Mouse (Mus musculus) neural tube, embryonic 11.5 days (tissue): Measurements from ENCODE around the gene Wdr37. TPM values are rescaled to one million over a fixed set of nuclear protein-coding genes. Genes with fewer than 3 reads are reported as not detected.

Experiments used
- ATAC-seq: fragments of 200-750 bp; cut with Nextera tagmentation; 2 replicates; pipeline ENCODE4 v1.8.0; 2017; ENCODE audit warnings: moderate number of reproducible peaks, mild to moderate bottlenecking, moderate TSS enrichment, moderate library complexity; ENCODE audit not compliant: insufficient read depth, low FRiP score, low TSS enrichment
- DNase-seq: peaks from one replicate; pipeline ENCODE4 v3.0.0-alpha.2; 2015; ENCODE audit warnings: low spot score
- H3K27ac ChIP-seq: fragments of 300-500 bp; sonication (generic); 2 replicates; pipeline ENCODE4 v1.5.1; 2014; ENCODE audit warnings: low read depth, mild to moderate bottlenecking, low read length
- H3K27me3 ChIP-seq: fragments of 300-500 bp; sonication (generic); 2 replicates; pipeline ENCODE4 v1.6.1; 2014; ENCODE audit warnings: mild to moderate bottlenecking, low read length, mixed read lengths; ENCODE audit not compliant: control insufficient read depth, insufficient read depth
- H3K36me3 ChIP-seq: fragments of 300-500 bp; sonication (generic); 2 replicates; pipeline ENCODE4 v1.6.1; 2014; ENCODE audit warnings: mild to moderate bottlenecking, low read length, moderate library complexity, mixed read lengths; ENCODE audit not compliant: control insufficient read depth, insufficient read depth
- H3K4me1 ChIP-seq: fragments of 300-500 bp; sonication (generic); 2 replicates; pipeline ENCODE4 v1.6.1; 2014; ENCODE audit warnings: low read length, mixed read lengths; ENCODE audit not compliant: control insufficient read depth, insufficient read depth
- H3K4me2 ChIP-seq: fragments of 300-500 bp; sonication (generic); 2 replicates; pipeline ENCODE4 v1.6.1; 2014; ENCODE audit warnings: low read depth, mild to moderate bottlenecking, moderate library complexity
- H3K4me3 ChIP-seq: fragments of 300-500 bp; sonication (generic); 2 replicates; pipeline ENCODE4 v1.5.1; 2014; ENCODE audit warnings: low read depth, low read length
- H3K9ac ChIP-seq: fragments of 300-500 bp; sonication (generic); 2 replicates; pipeline ENCODE4 v1.6.1; 2014; ENCODE audit warnings: mild to moderate bottlenecking, low read length
- H3K9me3 ChIP-seq: fragments of 300-500 bp; sonication (generic); 2 replicates; pipeline ENCODE4 v1.6.1; 2016; ENCODE audit warnings: low read length; ENCODE audit not compliant: control insufficient read depth
- WGBS: fragments of 180-500 bp; shearing (Covaris S2); extraction: QIAGEN DNeasy Blood & Tissue Kit; methylation state at CpG from one replicate; pipeline ENCODE4 v1.1.7; 2014; 5-methylcytosine and 5-hydroxymethylcytosine counted together
- polyA plus RNA-seq: library from polyadenylated mRNA; unstranded; fragments of >200 nt; fragmentation: Nextera tagmentation; extraction: Ambion mirVana; gene quantifications from 2 replicates; pipeline ENCODE4 v1.2.1, GENCODE M21; 2014

The Wdr37 gene
- polyA plus RNA-seq, 1 experiment from 2014 or later = 53.2 TPM

- Histone ChIP-seq H3K4me2 (no peak overlapping the region), H3K9ac (no peak overlapping the region), H3K27ac (no peak overlapping the region), H3K36me3 (peaks cover 2% of the 10 kb centered on the region; the same call in 1 of the 2 replicates), H3K9me3 (no peaks in the 10 kb centered on the region; the same call in 1 of the 2 replicates), H3K27me3 (no peaks in the 10 kb centered on the region), H3K4me1 (no peaks in the 10 kb centered on the region), H3K4me3 (no peak overlapping the region)
- WGBS = 86% methylated on average over 6 of the region's 6 CpGs
- DNase-seq (no peak), ATAC-seq (no peak)
Measured at GRCm38 (mm10) chr13:8800576-8800975, 71.1 kb downstream of the Wdr37 start.

- 87% methylated on average over 8 of the region's 8 CpGs for WGBS
- ATAC-seq = no peak
Measured at GRCm38 (mm10) chr13:8793217-8793616, 78.5 kb downstream of the Wdr37 start.

GRCm38 (mm10) chr13:8785185-8785584 lies 86.5 kb downstream of the Wdr37 start:
- ATAC-seq (peak; percentile 52; the same call in 1 of the 2 replicates), DNase-seq (peak; percentile 56)
- no peaks in the 10 kb centered on the region for H3K4me1 ChIP-seq
- no peaks in the 10 kb centered on the region for H3K27me3 ChIP-seq
- no peaks in the 10 kb centered on the region for H3K36me3 ChIP-seq
- no peak overlapping the region for H3K27ac ChIP-seq
- WGBS = 45% methylated on average over 9 of the region's 9 CpGs
- no peak overlapping the region for H3K4me3 ChIP-seq
- H3K4me2 ChIP-seq = no peak overlapping the region
- H3K9me3 ChIP-seq = no peaks in the 10 kb centered on the region
- H3K9ac ChIP-seq = no peak overlapping the region

More at GRCm38 (mm10) chr13:8793217-8793616, 78.5 kb downstream of the Wdr37 start:
- Histone ChIP-seq H3K4me3 (no peak overlapping the region), H3K4me1 (no peaks in the 10 kb centered on the region), H3K9me3 (no peaks in the 10 kb centered on the region), H3K36me3 (no peaks in the 10 kb centered on the region), H3K4me2 (no peak overlapping the region), H3K27me3 (no peaks in the 10 kb centered on the region), H3K27ac (no peak overlapping the region), H3K9ac (no peak overlapping the region)
- no peak for DNase-seq

- Histone ChIP-seq H3K9me3 (no peaks in the 10 kb centered on the region), H3K9ac (no peak overlapping the region), H3K4me3 (no peak overlapping the region), H3K4me2 (no peak overlapping the region), H3K36me3 (no peaks in the 10 kb centered on the region), H3K4me1 (no peaks in the 10 kb centered on the region), H3K27me3 (no peaks in the 10 kb centered on the region), H3K27ac (no peak overlapping the region)
- DNase-seq (no peak), ATAC-seq (no peak)
- WGBS = 84% methylated on average over 14 of the region's 14 CpGs
Measured at GRCm38 (mm10) chr13:8784308-8785061, 87.2 kb downstream of the Wdr37 start.

- Histone ChIP-seq H3K4me3 (no peak overlapping the region), H3K4me2 (no peak overlapping the region), H3K9ac (no peak overlapping the region), H3K36me3 (no peaks in the 10 kb centered on the region), H3K9me3 (no peaks in the 10 kb centered on the region), H3K4me1 (no peaks in the 10 kb centered on the region), H3K27ac (no peak overlapping the region), H3K27me3 (no peaks in the 10 kb centered on the region)
- ATAC-seq = no peak
- WGBS = 90% methylated on average over 10 of the region's 10 CpGs
- no peak for DNase-seq
Measured at GRCm38 (mm10) chr13:8783686-8784307, 87.9 kb downstream of the Wdr37 start.

GRCm38 (mm10) chr13:8782636-8783035 lies 89.1 kb downstream of the Wdr37 start:
- Histone ChIP-seq H3K36me3 (no peaks in the 10 kb centered on the region), H3K4me1 (no peaks in the 10 kb centered on the region), H3K27ac (no peak overlapping the region), H3K9ac (no peak overlapping the region), H3K4me3 (no peak overlapping the region), H3K9me3 (no peaks in the 10 kb centered on the region), H3K4me2 (no peak overlapping the region), H3K27me3 (no peaks in the 10 kb centered on the region)
- 39% methylated on average over 4 of the region's 4 CpGs for WGBS
- ATAC-seq (no peak), DNase-seq (no peak)

- 51% methylated on average over 4 of the region's 4 CpGs for WGBS
- peak; percentile 44 for DNase-seq
- Histone ChIP-seq H3K4me3 (no peak overlapping the region), H3K4me2 (no peak overlapping the region), H3K27ac (no peak overlapping the region), H3K36me3 (no peaks in the 10 kb centered on the region), H3K27me3 (no peaks in the 10 kb centered on the region), H3K9ac (no peak overlapping the region), H3K4me1 (no peaks in the 10 kb centered on the region), H3K9me3 (no peaks in the 10 kb centered on the region)
- peak; percentile 35; the same call in 1 of the 2 replicates for ATAC-seq
Measured at GRCm38 (mm10) chr13:8780441-8780840, 91.3 kb downstream of the Wdr37 start.

GRCm38 (mm10) chr13:8770616-8771015 lies 101.1 kb downstream of the Wdr37 start:
- H3K4me1 ChIP-seq = no peaks in the 10 kb centered on the region
- H3K9ac ChIP-seq = no peak overlapping the region
- no peaks in the 10 kb centered on the region for H3K9me3 ChIP-seq
- ATAC-seq (no peak), DNase-seq (no peak)
- H3K4me3 ChIP-seq = no peak overlapping the region
- no peaks in the 10 kb centered on the region for H3K36me3 ChIP-seq
- WGBS = 61% methylated on average over 4 of the region's 4 CpGs
- H3K4me2 ChIP-seq = no peak overlapping the region
- no peaks in the 10 kb centered on the region for H3K27me3 ChIP-seq
- no peak overlapping the region for H3K27ac ChIP-seq
